Mouse (Mus musculus) midbrain, embryonic 10.5 days (tissue): Measurements from ENCODE around the gene Slc25a48. TPM values are rescaled to one million over a fixed set of nuclear protein-coding genes. Genes with fewer than 3 reads are reported as not detected.

ENCODE experiments used
- DNase-seq: peaks from one replicate; pipeline ENCODE4 v3.0.0-alpha.2; 2017; ENCODE audit warnings: low spot score
- H3K27ac ChIP-seq: fragments of 300-500 bp; sonication (generic); replicated peaks from 2 replicates; pipeline ENCODE4 v1.5.1; 2016; ENCODE audit warnings: mild to moderate bottlenecking
- H3K27me3 ChIP-seq: fragments of 300-500 bp; sonication (generic); 2 replicates; pipeline ENCODE4 v1.6.1; 2016; ENCODE audit warnings: low read depth, mild to moderate bottlenecking; ENCODE audit not compliant: poor library complexity, severe bottlenecking
- H3K36me3 ChIP-seq: fragments of 300-500 bp; sonication (generic); 2 replicates; pipeline ENCODE4 v1.6.1; 2016; ENCODE audit warnings: mild to moderate bottlenecking, moderate library complexity
- H3K4me1 ChIP-seq: fragments of 300-500 bp; sonication (generic); 2 replicates; pipeline ENCODE4 v1.6.1; 2016
- H3K4me3 ChIP-seq: fragments of 300-500 bp; sonication (generic); 2 replicates; pipeline ENCODE4 v1.5.1; 2016; ENCODE audit warnings: mild to moderate bottlenecking, moderate library complexity
- H3K9me3 ChIP-seq: fragments of 300-500 bp; sonication (generic); replicated peaks from 2 replicates; pipeline ENCODE4 v1.6.1; 2016; ENCODE audit warnings: mild to moderate bottlenecking
- WGBS: fragments of 180-500 bp; shearing (Covaris S2); methylation state at CpG from one replicate; pipeline ENCODE4 v1.1.7; 2016; 5-methylcytosine and 5-hydroxymethylcytosine counted together
- polyA plus RNA-seq: library from polyadenylated mRNA; unstranded; fragments of >200 nt; fragmentation: Nextera tagmentation; extraction: Ambion mirVana; gene quantifications from 2 replicates; pipeline ENCODE4 v1.2.1, GENCODE M21; 2016

Gene Slc25a48
- polyA plus RNA-seq: not detected in 2 replicates

- DNase-seq: peak; percentile 37
- Histone ChIP-seq H3K36me3 (no peaks in the 10 kb centered on the region), H3K27me3 (peaks cover 74% of the 10 kb centered on the region), H3K27ac (no peak within 1 kb of the TSS), H3K9me3 (no peaks in the 10 kb centered on the region), H3K4me3 (peak within 1 kb of the TSS; percentile 48), H3K4me1 (peaks cover 29% of the 10 kb centered on the region)
- 5% methylated on average over 51 of the region's 51 CpGs for WGBS
Measured at GRCm38 (mm10) chr13:56438211-56439075, at the start of gene Slc25a48. Gene Slc25a48 (plus strand): TSS chr13:56438355.

GRCm38 (mm10) chr13:56397572-56397971 lies 40.6 kb upstream of the Slc25a48 start:
- no peak for DNase-seq
- WGBS: 62% methylated on average over 5 of the region's 5 CpGs
- peaks cover 5% of the 10 kb centered on the region; the same call in 1 of the 2 replicates for H3K27me3 ChIP-seq
- H3K9me3 ChIP-seq: no peaks in the 10 kb centered on the region
- no peaks in the 10 kb centered on the region for H3K36me3 ChIP-seq
- no peak overlapping the region for H3K4me3 ChIP-seq
- 0 out of 2 replicates have a peak overlapping the region, but pooled peaks have one; percentile 25 for H3K27ac ChIP-seq
- H3K4me1 ChIP-seq: peaks cover 14% of the 10 kb centered on the region

- Histone ChIP-seq H3K27me3 (no peaks in the 10 kb centered on the region; the same call in 1 of the 2 replicates), H3K4me3 (no peak overlapping the region), H3K27ac (0 out of 2 replicates have a peak overlapping the region, but pooled peaks have one; percentile 23), H3K36me3 (no peaks in the 10 kb centered on the region), H3K4me1 (peaks cover 14% of the 10 kb centered on the region), H3K9me3 (no peaks in the 10 kb centered on the region)
- no peak for DNase-seq
- WGBS: 63% methylated on average over 4 of the region's 4 CpGs
Measured at GRCm38 (mm10) chr13:56401186-56401585, 37.0 kb upstream of the Slc25a48 start.

GRCm38 (mm10) chr13:56403381-56404086 lies 34.6 kb upstream of the Slc25a48 start:
- peaks cover 7% of the 10 kb centered on the region for H3K4me1 ChIP-seq
- H3K27me3 ChIP-seq: no peaks in the 10 kb centered on the region; the same call in 1 of the 2 replicates
- 83% methylated on average over 8 of the region's 8 CpGs for WGBS
- H3K36me3 ChIP-seq: no peaks in the 10 kb centered on the region
- DNase-seq: no peak
- H3K4me3 ChIP-seq: no peak overlapping the region
- H3K9me3 ChIP-seq: no peaks in the 10 kb centered on the region
- no peak overlapping the region for H3K27ac ChIP-seq

DNA sequence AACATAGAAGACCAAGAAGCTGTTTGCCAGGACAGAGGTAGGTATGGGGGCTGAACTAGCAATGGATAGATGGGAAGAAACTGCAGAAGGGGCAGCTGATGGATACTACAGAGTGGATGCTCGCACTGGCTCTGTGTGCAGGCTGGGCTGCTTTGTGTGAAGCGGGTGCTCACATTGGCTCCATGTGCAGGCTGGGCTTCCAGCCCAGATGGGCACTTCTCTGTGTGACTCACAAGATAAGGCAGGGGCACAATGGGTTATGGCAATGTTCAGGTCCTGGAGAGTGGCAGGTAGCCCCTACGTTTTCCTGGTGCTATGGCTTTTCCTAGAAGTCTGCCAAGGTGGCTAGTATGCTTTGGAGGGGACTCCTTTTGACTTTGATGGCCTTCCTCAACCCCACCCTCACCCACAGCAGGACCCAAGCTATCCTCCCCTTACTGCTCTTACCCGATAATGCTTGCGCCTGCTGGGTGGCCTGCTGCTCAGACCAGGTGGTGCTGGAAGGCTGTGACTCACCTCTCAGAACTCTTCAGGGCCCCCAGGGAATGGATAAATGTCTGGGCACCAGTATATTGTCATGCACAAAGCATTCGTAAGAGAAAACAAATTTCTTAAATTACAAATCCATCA lies 33.5 kb upstream of the Slc25a48 start:
- DNase-seq: no peak
- no peaks in the 10 kb centered on the region; the same call in 1 of the 2 replicates for H3K27me3 ChIP-seq
- H3K4me1 ChIP-seq: peaks cover 7% of the 10 kb centered on the region
- WGBS: 77% methylated on average over 6 of the region's 6 CpGs
- H3K4me3 ChIP-seq: no peak overlapping the region
- no peak overlapping the region for H3K27ac ChIP-seq
- no peaks in the 10 kb centered on the region for H3K36me3 ChIP-seq
- H3K9me3 ChIP-seq: no peaks in the 10 kb centered on the region

DNA sequence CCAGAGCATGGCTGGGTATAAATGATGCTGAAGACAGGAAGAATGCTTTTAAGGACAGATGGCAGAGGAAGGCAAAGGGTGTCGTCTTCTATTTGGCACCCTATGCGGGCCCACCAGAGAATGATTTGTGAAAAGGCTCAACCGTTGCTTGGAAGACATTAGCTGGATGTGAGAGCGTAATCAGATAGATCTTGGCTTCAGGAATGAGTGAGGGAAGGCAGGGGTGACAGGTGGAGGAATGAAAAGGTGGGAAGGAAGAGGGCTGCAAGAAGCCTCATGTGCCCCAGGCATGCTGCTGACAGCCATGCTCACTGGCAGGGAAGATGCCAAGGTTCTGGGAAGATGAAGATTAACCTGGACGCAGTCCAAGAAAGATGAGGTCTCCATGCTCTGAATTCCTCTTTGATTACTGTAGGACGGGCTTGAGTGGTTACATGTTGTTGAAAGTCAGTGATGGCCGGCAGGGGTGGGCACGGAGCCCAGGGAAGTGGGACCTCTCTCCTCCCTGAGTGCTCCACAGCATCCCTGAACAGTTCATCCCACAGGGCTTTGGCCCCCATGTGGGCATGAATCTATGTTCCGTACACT lies 25.8 kb upstream of the Slc25a48 start:
- no peak for DNase-seq
- 93% methylated on average over 9 of the region's 9 CpGs for WGBS

GRCm38 (mm10) chr13:56418685-56419483 lies 19.3 kb upstream of the Slc25a48 start:
- H3K4me1 ChIP-seq: peaks cover 29% of the 10 kb centered on the region
- no peak overlapping the region for H3K4me3 ChIP-seq
- H3K9me3 ChIP-seq: no peaks in the 10 kb centered on the region; the same call in 1 of the 2 replicates
- H3K27ac ChIP-seq: no peak overlapping the region
- DNase-seq: no peak
- peaks cover 63% of the 10 kb centered on the region for H3K27me3 ChIP-seq
- no peaks in the 10 kb centered on the region for H3K36me3 ChIP-seq
- WGBS: 60% methylated on average over 13 of the region's 13 CpGs

More for the DNA sequence above, 25.8 kb upstream of the Slc25a48 start:
- Histone ChIP-seq H3K4me1 (peaks cover 13% of the 10 kb centered on the region), H3K4me3 (no peak overlapping the region), H3K9me3 (peaks cover 3% of the 10 kb centered on the region; the same call in 1 of the 2 replicates), H3K27me3 (peaks cover 13% of the 10 kb centered on the region), H3K36me3 (no peaks in the 10 kb centered on the region), H3K27ac (no peak overlapping the region)

- Histone ChIP-seq H3K27ac (no peak overlapping the region), H3K36me3 (no peaks in the 10 kb centered on the region), H3K9me3 (no peaks in the 10 kb centered on the region), H3K4me3 (no peak overlapping the region), H3K4me1 (peaks cover 24% of the 10 kb centered on the region), H3K27me3 (peaks cover 69% of the 10 kb centered on the region)
- DNase-seq: no peak
- WGBS: 81% methylated on average over 6 of the region's 6 CpGs
Measured at GRCm38 (mm10) chr13:56419538-56419937, 18.6 kb upstream of the Slc25a48 start.

DNA sequence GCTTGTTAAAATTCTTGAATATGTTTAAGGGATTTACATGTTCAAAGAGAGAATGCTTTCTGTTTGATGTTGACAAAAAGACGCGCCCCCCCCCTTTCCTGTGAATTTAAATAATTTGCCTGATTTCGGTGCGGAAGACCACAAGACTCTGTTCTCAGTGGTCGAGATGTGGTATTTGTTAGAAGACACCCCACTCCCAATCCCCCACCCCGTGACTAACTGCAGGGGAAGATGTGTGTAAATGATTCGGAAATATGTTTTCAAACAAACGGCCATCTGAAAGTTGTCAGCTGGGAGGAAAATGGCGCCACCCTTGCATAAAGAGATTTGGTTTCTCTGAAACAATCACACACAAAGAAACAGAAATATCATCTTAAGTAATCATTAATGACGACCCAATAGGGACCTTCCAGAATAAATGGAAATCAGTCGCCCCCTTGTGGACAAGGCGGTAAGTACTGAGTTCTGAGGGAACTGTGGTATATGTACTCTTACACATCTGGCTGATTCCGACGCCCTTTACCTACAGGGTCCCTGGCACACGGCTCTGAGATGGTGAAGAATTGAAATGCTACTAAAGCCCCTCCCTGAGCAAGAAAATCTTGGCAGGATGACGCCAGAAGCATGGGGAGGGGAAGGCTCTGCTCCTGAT lies 16.0 kb upstream of the Slc25a48 start:
- Histone ChIP-seq H3K4me1 (peaks cover 16% of the 10 kb centered on the region), H3K27me3 (peaks cover 72% of the 10 kb centered on the region), H3K4me3 (no peak overlapping the region), H3K27ac (no peak overlapping the region), H3K36me3 (no peaks in the 10 kb centered on the region), H3K9me3 (no peaks in the 10 kb centered on the region)
- peak; percentile 67 for DNase-seq
- 35% methylated on average over 16 of the region's 16 CpGs for WGBS

DNA sequence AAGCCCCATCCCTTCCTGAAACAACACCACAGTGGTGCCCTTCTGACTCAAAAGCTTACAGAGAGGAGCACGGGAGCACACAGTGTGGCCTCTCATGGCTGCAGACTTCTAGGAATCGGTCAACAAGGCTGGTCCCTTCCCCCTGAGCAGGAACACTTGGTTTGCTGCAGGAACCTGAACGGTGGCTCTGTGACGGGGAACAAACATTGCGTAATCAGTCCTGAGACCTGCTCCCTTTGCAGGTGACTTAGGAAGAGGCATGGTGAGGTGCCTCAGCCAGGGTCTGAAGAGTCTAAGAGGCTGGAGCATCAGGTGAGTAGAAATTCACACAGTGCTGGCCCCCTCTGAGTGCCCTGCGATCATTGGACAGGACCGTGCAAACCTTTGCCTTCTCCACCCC lies 12.2 kb upstream of the Slc25a48 start:
- Histone ChIP-seq H3K36me3 (no peaks in the 10 kb centered on the region), H3K4me3 (no peak overlapping the region), H3K4me1 (peaks cover 10% of the 10 kb centered on the region), H3K27me3 (peaks cover 81% of the 10 kb centered on the region), H3K27ac (no peak overlapping the region), H3K9me3 (no peaks in the 10 kb centered on the region)
- no peak for DNase-seq
- 87% methylated on average over 7 of the region's 7 CpGs for WGBS

GRCm38 (mm10) chr13:56426365-56426764 lies 11.8 kb upstream of the Slc25a48 start, which contains the start of gene Gm3045:
Gene Gm3045 (plus strand): TSS chr13:56426594.
- H3K36me3 ChIP-seq: no peaks in the 10 kb centered on the region
- 76% methylated on average over 4 of the region's 4 CpGs for WGBS
- H3K27me3 ChIP-seq: peaks cover 79% of the 10 kb centered on the region

More at GRCm38 (mm10) chr13:56426365-56426764, 11.8 kb upstream of the Slc25a48 start, which contains the start of gene Gm3045:
- Histone ChIP-seq H3K4me3 (no peak within 1 kb of the TSS), H3K9me3 (no peaks in the 10 kb centered on the region), H3K27ac (no peak within 1 kb of the TSS), H3K4me1 (peaks cover 10% of the 10 kb centered on the region)
- no peak for DNase-seq
